Mouse (Mus musculus) adipocyte (in vitro differentiated cells): Measurements from ENCODE around the gene Gm10229.
"Not testable (repeated sequence)": the region's sequence is repeated elsewhere in the genome, so short reads cannot be mapped to it uniquely, and the experiment has no call there.

Experiments
- DNase-seq: peaks from one replicate; pipeline ENCODE4 v3.0.0-alpha.2; 2016; ENCODE audit warnings: low spot score

The Gm10229 gene

GRCm38 (mm10) chr16:89014984-89015383 is at the start of gene Gm10229:
Gene Gm10229 (plus strand): TSS chr16:89015284.
- not testable (repeated sequence) for DNase-seq

GRCm38 (mm10) chr16:89010659-89011058 is 4.4 kb upstream of the Gm10229 start, which contains the start of gene Krtap22-2:
Gene Krtap22-2 (minus strand): TSS chr16:89010759.
- DNase-seq: no peak

GRCm38 (mm10) chr16:89013973-89014372 is 1.1 kb upstream of the Gm10229 start:
- DNase-seq: no peak

- DNase-seq: not testable (repeated sequence)
Measured at GRCm38 (mm10) chr16:89031399-89031798, 16.3 kb downstream of the Gm10229 start, which contains the start of gene Krtap6-1. Gene Krtap6-1 (plus strand): TSS chr16:89031699.

- DNase-seq: not testable (repeated sequence)
Measured at GRCm38 (mm10) chr16:89041372-89041771, 26.3 kb downstream of the Gm10229 start, which contains the start of gene Gm10228. Gene Gm10228 (minus strand): TSS chr16:89041472.

GRCm38 (mm10) chr16:89047783-89048182 is 32.7 kb downstream of the Gm10229 start, which contains the start of gene Krtap6-5:
Gene Krtap6-5 (minus strand): TSS chr16:89047883.
- DNase-seq: no peak

GRCm38 (mm10) chr16:89063902-89064301 is 48.8 kb downstream of the Gm10229 start, which contains the start of gene 1110025L11Rik:
Gene 1110025L11Rik (minus strand): TSS chr16:89064002.
- DNase-seq: not testable (repeated sequence)
